Mouse (Mus musculus) limb, embryonic 14.5 days (tissue): ENCODE measurements around the gene Rtn4rl1. TPM values are rescaled to one million over a fixed set of nuclear protein-coding genes. Genes with fewer than 3 reads are reported as not detected.

ENCODE experiments used
- ATAC-seq: fragments of 200-750 bp; cut with Nextera tagmentation; 2 replicates; pipeline ENCODE4 v1.8.0; 2017; ENCODE audit warnings: low read depth, moderate number of reproducible peaks, moderate TSS enrichment; ENCODE audit not compliant: low FRiP score
- DNase-seq: peaks from one replicate; pipeline ENCODE4 v3.0.0-alpha.2; 2015; ENCODE audit warnings: low spot score
- H3K27ac ChIP-seq: fragments of 300-500 bp; sonication (generic); replicated peaks from 2 replicates; pipeline ENCODE4 v1.5.1; 2014; ENCODE audit warnings: low read depth, mild to moderate bottlenecking, low read length, moderate library complexity, mixed read lengths
- H3K27me3 ChIP-seq: fragments of 300-500 bp; sonication (generic); 2 replicates; pipeline ENCODE4 v1.6.1; 2014; ENCODE audit warnings: low read length, mixed read lengths; ENCODE audit not compliant: control insufficient read depth, insufficient read depth
- H3K36me3 ChIP-seq: fragments of 300-500 bp; sonication (generic); 2 replicates; pipeline ENCODE4 v1.6.1; 2014; ENCODE audit warnings: mild to moderate bottlenecking, low read length, moderate library complexity, mixed read lengths; ENCODE audit not compliant: control insufficient read depth, insufficient read depth
- H3K4me1 ChIP-seq: fragments of 300-500 bp; sonication (generic); 2 replicates; pipeline ENCODE4 v1.6.1; 2014; ENCODE audit warnings: antibody characterized with exemption, low read length, mixed read lengths; ENCODE audit not compliant: control insufficient read depth, insufficient read depth
- H3K4me2 ChIP-seq: fragments of 300-500 bp; sonication (generic); replicated peaks from 2 replicates; pipeline ENCODE4 v1.6.1; 2014; ENCODE audit warnings: low read depth, mild to moderate bottlenecking, low read length, moderate library complexity; ENCODE audit not compliant: severe bottlenecking
- H3K4me3 ChIP-seq: fragments of 300-500 bp; sonication (generic); replicated peaks from 2 replicates; pipeline ENCODE4 v1.5.1; 2014; ENCODE audit warnings: low read length
- H3K9ac ChIP-seq: fragments of 300-500 bp; sonication (generic); 2 replicates; pipeline ENCODE4 v1.6.1; 2014; ENCODE audit warnings: mild to moderate bottlenecking, low read depth, low read length, moderate library complexity; ENCODE audit not compliant: severe bottlenecking
- H3K9me3 ChIP-seq: fragments of 300-500 bp; sonication (generic); 2 replicates; pipeline ENCODE4 v1.6.1; 2016; ENCODE audit warnings: low read length; ENCODE audit not compliant: control insufficient read depth
- POLR2A ChIP-seq: fragments of 200-500 bp; IDR thresholded peaks from 2 replicates; pipeline ENCODE4 v1.8.0; 2012; ENCODE audit warnings: inconsistent platforms, mild to moderate bottlenecking, moderate library complexity, borderline replicate concordance; ENCODE audit not compliant: insufficient read depth, insufficient read length; ENCODE audit errors: extremely low read depth
- WGBS: fragments of 180-500 bp; shearing (Covaris S2); extraction: QIAGEN DNeasy Blood & Tissue Kit; methylation state at CpG from one replicate; pipeline ENCODE4 v1.1.7; 2014; 5-methylcytosine and 5-hydroxymethylcytosine counted together
- polyA plus RNA-seq, 2 experiments: library from polyadenylated mRNA; depleted of rRNA in 1 of 2; stranded (reverse) in 1 of 2; unstranded in 1 of 2; fragments of >200 nt; fragmentation: Nextera tagmentation in 1 of 2; extraction: Ambion mirVana in 1 of 2; gene quantifications; 2 replicates each; pipeline versions ENCODE4 v1.2.1 to v1.2.3; 2012 to 2014

The Rtn4rl1 gene
- polyA plus RNA-seq, 2 experiments: 3.4 to 4.4 TPM

DNA sequence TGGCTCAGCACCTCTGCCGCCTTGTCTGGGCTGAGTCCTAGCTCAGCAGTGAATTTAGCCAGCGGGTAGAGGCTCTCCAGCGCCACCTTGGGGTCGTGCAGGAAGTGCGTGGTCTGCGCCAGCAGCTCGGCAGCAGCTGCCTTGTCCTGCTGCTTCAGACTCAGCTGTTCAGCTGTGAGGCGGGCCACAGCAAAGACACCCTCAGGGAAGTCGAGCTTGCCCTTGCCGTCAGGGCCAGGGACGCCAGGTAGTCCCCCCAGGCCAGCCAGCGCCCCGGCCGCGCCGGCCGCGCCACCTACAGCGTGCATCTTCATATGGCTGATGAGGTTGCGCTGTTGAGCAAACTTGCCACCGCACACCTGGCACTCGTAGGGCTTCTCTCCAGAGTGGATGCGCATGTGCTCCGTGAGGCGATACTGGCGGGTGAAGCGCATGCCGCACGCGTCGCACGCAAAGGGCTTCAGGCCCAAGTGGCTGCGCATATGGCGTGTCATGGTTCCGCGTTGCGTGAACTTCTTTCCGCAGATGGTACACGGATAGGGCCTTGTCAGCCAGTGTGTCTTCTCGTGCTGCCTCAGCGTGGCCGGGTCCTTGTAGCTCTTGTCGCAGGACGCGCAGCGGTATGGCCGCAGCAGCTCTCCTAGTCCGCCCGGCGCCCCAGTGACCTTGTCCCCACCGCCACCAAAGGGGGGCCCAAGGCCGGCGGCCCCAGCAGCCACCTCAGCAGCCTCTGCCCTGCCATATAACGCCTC lies 28.0 kb upstream of the Rtn4rl1 start:
- no peak for DNase-seq
- peak overlapping the region; percentile 85 for H3K4me2 ChIP-seq
- H3K4me1 ChIP-seq: peaks cover 47% of the 10 kb centered on the region
- WGBS: 7% methylated on average over 53 of the region's 54 CpGs
- no peak for TF ChIP-seq POLR2A
- no peak for ATAC-seq
- peaks cover 68% of the 10 kb centered on the region for H3K36me3 ChIP-seq
- peak overlapping the region; percentile 82 for H3K9ac ChIP-seq
- peak overlapping the region; percentile 79 for H3K27ac ChIP-seq
- peaks cover 60% of the 10 kb centered on the region for H3K27me3 ChIP-seq
- peak overlapping the region; percentile 59 for H3K4me3 ChIP-seq
- no peaks in the 10 kb centered on the region for H3K9me3 ChIP-seq

DNA sequence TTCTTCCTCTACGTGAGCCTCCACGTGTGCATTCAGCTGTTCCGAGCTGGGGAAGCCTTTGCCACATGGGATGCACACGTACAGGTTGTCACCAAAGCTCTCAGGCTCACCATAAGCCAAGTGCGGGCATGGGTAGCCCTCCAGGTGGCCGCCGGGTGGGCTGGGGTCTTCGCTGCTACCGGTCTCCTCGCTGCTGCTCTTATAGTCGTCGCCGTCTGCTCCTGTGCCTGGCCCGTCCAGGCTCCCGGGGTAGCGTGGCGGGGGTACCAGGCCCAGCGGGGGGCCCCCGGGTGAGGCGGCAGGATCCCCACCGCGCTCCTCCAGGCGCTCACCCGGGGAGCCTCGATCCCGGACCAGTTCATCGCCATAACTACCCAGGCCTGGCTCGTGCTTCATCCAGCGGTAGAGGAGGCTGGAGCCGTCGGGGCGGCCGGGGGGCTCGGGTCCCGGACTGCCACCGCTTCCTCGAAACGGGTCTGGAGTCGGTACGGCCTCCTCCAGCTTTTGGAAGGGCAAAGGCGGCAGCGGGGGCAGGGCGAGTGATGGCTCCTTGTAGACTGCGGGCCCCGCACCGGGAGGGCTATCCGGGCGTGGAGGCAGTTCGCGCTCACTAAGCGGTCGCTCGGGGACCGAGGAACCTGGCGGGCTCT lies 27.3 kb upstream of the Rtn4rl1 start:
- no peak for DNase-seq

DNA sequence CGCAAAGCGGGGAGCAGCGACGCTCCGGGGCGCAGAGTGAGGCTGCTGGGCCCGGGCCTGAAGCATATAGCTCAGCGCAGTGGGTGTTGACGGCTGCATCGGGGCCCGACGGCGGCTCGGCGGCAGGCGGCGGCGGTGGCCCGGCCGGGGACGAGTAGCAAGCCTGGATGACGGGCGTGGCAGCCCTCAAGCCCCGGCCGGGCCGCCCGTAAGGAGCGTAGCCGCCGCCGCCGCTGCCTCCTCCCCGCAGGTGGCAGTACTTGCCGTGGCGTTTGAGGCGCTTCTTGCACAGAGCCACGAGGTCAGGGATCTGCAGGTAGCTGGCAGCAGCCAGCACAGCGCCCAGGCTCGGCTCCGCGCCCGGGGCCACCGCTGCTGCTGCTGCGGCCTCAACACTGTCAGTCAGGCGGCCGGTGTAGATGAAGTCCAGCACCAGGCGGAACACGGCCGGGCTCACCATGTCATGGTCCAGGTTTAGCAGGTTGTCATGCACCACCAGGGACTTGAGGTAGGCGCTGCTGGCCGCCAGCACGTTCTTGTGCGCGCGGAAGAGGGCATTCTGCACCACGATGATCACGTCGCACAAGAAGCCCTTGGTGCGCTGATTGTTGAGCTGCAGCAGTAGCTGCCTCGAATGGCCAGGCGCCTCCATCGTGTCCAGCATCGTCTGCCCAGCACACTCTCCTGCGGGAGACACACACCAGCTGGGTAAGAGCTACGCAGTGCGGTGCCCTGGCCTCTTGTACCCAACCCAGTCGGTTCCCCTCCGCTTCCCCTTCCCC lies 26.5 kb upstream of the Rtn4rl1 start:
- H3K9me3 ChIP-seq: no peaks in the 10 kb centered on the region
- DNase-seq (no peak), ATAC-seq (no peak)
- peaks cover 51% of the 10 kb centered on the region for H3K4me1 ChIP-seq
- no peak for TF ChIP-seq POLR2A
- peaks cover 74% of the 10 kb centered on the region for H3K27me3 ChIP-seq
- H3K4me3 ChIP-seq: peak overlapping the region; percentile 59
- H3K9ac ChIP-seq: peak overlapping the region; percentile 82
- peak overlapping the region; percentile 85 for H3K4me2 ChIP-seq
- H3K27ac ChIP-seq: peak overlapping the region; percentile 79
- WGBS: 4% methylated on average over 50 of the region's 68 CpGs
- peaks cover 54% of the 10 kb centered on the region for H3K36me3 ChIP-seq

More for the DNA sequence above, 27.3 kb upstream of the Rtn4rl1 start:
- H3K4me3 ChIP-seq: peak overlapping the region; percentile 59
- H3K36me3 ChIP-seq: peaks cover 61% of the 10 kb centered on the region
- H3K4me2 ChIP-seq: peak overlapping the region; percentile 85
- 4% methylated on average over 47 of the region's 55 CpGs for WGBS
- no peak for ATAC-seq
- peak overlapping the region; percentile 79 for H3K27ac ChIP-seq
- peaks cover 47% of the 10 kb centered on the region for H3K4me1 ChIP-seq
- H3K27me3 ChIP-seq: peaks cover 67% of the 10 kb centered on the region
- no peaks in the 10 kb centered on the region for H3K9me3 ChIP-seq
- TF ChIP-seq POLR2A: no peak
- H3K9ac ChIP-seq: peak overlapping the region; percentile 82

DNA sequence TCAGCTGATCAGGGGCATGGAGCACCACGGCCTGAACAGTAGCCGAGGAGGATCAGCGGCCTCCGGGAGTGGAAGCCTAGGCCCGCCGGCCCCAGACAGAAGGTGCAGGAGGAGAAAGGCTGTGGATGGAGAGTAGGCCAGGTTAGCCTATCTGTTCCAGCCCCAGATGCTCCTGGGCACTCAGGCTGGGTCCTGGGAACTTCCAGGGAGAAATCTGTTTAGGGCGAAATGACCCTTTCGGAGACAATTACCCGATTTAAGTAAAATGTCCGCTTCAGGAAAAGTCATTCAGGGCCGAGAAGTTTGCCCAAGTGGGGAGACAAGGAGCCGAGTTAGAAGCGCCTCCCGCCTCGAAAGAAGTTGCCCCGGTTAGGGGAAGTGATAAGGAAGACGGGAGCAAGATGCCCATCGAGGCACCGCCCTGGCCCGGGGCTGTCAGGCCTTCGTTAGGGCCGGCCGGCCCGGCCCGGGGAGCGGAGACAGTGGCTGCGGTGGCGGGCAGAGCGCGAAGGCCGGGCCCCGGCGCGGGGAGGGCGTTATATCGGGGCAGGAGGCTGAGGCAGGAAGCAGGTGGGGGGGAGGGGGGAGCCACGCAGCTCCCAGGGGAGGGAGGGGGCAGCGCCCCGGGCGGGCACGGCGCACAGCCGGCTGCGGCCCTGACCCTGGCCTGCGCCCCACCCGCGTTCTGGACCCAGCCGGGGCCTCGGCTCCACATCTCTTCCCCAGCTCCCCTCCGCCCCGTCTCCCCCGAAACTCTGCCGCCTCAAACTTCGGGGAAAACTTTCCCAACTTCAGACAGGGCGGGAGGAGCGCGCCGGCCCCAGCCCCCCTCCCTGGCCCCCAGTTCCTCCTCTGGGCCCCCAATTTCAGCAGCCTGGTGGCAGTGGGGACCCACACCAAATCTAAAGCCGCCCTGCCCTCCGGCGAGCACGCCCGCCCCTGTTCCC lies 25.7 kb upstream of the Rtn4rl1 start:
- H3K27ac ChIP-seq: peak overlapping the region; percentile 79
- 8% methylated on average over 43 of the region's 63 CpGs for WGBS
- ATAC-seq: no peak
- H3K9ac ChIP-seq: peak overlapping the region; percentile 82
- peak overlapping the region; percentile 59 for H3K4me3 ChIP-seq
- 0 out of 2 replicates have a peak, but pooled peaks have one; percentile 28 for TF ChIP-seq POLR2A
- peak overlapping the region; percentile 85 for H3K4me2 ChIP-seq
- H3K27me3 ChIP-seq: peaks cover 82% of the 10 kb centered on the region
- DNase-seq: no peak
- H3K36me3 ChIP-seq: peaks cover 45% of the 10 kb centered on the region
- no peaks in the 10 kb centered on the region for H3K9me3 ChIP-seq
- H3K4me1 ChIP-seq: peaks cover 52% of the 10 kb centered on the region
